Mouse (Mus musculus) urinary bladder, postnatal 10 days (tissue): ENCODE measurements around the gene Clstn3.
A peak's percentile ranks its signal among the peaks of the same experiment; 100 is the strongest.
"Not testable (repeated sequence)": the region's sequence is repeated elsewhere in the genome, so short reads cannot be mapped to it uniquely, and the experiment has no call there.

Experiments used
- DNase-seq: peaks from one replicate; pipeline ENCODE4 v3.0.0; 2022; ENCODE audit warnings: low spot score

The Clstn3 gene

DNA sequence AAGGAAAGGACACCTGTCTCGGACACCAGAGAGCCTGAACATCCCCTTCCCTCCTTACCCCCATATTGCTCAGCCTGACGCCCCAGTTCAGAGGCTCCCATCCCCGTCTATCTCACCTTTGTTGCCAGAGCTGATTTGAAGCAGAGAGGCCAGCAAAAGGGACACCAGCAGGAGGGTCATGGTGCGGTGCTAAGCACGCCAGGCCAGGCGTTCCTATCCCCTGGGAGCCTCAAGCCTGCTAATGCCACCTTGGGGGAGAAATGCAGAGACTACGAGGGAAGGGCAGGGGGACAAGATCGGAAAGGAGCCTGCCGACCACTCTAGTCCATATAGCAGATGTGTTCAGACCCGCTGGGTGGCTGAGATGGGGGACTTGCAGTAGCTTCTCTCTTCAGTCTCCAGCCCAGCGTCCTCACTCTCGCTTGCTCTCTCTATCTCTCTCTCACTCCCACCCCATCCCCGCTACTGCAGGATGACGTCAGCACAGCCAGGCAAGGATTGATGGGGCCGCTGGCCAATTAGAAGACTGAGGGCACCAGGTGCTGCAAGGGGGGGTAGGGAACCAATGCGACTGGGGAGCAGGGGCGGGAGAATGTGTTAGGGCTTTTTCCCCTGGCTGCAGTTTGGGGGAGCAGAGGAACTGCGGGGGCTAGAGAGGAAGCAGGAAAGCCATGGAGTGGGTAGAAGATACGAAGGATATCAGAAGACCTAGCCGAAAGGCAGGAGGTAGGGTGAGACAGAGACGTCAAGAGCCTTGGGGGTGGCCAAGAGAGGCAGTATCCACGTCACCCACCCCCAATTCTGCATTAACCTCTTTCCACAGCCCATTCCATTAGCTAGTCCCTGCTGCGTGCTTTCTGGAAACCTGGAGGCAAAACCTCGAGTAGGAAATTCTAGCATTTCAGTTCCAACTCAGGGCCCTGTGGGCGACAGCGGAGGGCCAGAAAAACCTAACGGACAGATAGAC is at the start of gene Clstn3:
Clstn3 (minus strand) TSS at position 490 of the 967 bp plus-strand sequence.
- peak; percentile 29 for DNase-seq

DNA sequence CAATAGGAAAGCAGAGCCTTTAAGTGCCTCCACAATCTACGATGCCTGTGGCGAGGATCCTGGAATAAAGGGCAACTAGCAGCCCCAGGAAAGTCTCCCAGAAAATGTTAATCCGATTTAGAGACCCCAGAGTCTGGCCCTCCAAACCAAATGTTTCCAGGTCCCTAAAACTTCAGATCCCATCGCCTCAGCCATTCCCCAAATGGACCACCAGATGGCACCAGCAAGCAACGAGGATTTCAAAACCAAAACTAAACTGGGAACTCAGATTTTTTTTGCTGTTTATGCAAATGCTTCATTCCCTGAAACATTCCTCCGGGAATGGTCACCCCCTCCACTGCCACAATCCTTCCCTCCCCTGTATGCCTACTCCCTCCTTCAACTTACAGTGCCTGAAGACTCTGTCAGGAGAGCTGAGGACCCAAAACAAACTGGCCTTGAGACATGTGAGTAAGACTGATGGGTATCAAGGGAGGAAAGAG is 47.8 kb upstream of the Clstn3 start, which contains the start of gene C1ra:
C1ra (plus strand) TSS at position 51 of the 482 bp plus-strand sequence.
- no peak for DNase-seq

DNA sequence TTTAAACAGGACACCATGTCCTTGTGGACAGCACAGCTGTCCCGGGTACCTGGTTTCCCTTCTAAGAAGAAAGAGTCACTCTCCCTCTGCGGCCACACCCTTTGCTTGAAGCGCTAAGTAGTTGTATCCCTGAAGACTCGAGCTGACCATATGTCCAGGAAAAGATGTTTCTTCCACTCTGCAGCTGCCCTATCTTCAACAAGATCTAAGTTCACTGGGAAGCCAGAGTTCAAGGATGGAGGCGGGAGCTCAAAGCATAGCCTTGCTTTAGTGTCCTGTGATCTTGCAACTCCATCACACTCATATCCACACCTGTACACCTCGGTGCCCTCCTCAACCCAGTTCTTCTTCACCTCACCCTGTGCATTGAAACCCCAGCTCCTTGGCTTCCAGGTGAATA is 47.3 kb upstream of the Clstn3 start:
- no peak for DNase-seq

DNA sequence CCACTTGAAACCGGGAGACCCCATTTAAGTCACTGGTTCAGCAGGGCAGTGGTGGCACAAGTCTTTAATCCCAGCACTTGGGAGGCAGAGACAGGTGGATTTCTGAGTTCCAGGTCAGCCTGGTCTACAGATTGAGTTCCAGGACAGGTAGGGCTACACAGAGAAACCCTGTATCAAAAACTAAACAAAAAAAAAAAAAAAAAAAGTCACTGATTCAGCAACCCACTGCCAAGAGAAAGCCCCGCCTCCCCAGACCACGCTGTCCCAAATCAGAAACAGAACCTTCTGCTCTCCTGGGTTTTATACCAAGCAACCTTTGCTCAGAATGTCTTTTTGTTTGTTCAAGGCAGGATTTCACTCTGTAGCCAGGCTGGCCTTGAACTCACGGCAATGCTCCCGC is 44.6 kb upstream of the Clstn3 start:
- not testable (repeated sequence) for DNase-seq

DNA sequence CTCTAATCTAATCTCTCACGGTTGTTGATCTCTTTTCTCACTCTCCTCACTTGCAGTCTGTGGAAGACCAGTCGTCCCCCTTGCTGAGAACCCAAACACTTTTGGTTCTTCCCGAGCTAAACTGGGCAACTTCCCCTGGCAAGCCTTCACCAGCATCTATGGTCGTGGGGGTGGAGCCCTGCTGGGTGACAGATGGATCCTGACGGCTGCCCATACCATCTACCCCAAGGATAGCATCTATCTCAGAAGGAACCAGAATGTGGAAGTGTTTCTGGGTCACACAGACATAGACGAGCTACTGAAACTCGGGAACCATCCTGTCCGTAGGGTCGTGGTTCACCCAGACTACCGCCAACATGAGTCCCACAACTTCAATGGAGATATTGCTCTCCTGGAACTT is 43.7 kb upstream of the Clstn3 start:
- no peak for DNase-seq

DNA sequence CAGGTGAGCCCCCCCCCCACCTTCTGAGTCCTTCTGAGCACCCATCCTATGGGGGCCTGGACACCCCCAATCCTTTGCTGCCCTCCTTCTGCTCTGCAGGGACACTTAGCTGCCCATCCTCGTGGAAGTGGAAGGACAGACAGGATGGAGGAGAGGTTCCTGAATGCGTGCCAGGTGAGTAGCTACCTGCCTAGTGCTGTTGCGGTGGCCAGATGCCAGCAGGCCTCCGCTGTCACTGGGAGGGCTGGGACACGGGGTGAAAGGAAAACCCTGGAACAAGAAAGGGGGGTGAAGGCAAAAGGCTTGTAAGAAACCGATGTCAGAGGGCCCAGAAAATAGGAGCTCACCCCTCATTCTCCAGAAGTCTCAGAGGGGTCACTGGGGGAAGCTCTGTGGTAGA is 42.4 kb upstream of the Clstn3 start:
- DNase-seq: no peak

DNA sequence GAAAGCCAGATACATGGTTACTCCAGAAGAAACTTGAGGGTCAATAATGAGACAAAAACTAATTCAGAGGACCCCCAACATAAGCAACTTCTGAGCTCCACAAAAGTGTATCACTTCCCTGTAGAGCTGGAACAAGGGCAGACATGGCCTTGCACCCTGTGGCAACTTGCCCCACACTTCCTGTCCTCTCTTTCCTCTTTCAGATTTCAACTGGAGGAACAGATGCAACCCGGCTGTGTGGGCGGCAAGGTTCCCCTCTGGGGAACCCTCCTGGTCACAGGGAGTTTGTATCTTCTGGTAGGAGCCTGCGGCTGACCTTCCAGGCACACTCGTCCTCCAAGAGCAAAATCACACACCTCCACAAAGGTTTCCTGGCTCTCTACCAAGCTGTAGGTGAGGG is 40.4 kb upstream of the Clstn3 start:
- no peak for DNase-seq

DNA sequence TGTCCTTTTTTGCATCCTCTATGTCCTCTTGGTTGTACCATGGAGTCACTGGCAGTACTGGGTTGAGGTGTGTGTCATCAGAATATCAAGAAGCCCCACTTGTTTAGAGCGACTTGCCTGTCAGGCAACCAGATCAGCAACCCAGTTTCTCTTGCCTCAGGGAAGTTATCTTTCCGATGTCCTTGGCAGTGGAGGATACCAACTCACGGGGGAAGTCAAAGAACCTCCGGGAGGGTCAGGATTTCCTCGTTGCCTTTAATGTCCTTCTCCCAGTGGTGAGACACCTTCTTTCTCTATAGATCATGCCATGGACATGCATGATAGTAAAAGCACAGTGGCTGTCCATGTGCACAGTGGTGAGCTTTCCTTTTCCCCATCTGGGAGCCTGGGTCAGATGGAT is 37.4 kb upstream of the Clstn3 start:
- no peak for DNase-seq

DNA sequence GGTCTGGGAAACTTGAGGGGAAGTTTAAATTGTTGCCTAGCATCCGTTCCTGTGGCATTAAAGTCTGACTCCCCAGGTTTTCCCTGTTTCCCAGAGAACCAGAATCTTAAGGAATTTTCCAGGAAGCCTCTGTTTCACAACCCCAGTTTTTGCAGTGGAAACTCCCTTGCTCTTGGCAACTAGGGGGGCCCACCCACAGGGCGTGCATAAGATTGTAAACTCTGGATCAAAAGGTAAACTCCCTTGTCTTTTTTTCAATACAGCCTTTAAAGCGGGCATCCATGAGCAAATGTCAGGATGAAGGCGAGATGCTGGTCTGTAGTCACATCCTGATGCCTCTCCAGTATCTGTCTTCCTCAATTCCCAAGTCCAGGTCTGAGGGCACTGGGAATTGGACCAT is 36.9 kb upstream of the Clstn3 start:
- DNase-seq: no peak

DNA sequence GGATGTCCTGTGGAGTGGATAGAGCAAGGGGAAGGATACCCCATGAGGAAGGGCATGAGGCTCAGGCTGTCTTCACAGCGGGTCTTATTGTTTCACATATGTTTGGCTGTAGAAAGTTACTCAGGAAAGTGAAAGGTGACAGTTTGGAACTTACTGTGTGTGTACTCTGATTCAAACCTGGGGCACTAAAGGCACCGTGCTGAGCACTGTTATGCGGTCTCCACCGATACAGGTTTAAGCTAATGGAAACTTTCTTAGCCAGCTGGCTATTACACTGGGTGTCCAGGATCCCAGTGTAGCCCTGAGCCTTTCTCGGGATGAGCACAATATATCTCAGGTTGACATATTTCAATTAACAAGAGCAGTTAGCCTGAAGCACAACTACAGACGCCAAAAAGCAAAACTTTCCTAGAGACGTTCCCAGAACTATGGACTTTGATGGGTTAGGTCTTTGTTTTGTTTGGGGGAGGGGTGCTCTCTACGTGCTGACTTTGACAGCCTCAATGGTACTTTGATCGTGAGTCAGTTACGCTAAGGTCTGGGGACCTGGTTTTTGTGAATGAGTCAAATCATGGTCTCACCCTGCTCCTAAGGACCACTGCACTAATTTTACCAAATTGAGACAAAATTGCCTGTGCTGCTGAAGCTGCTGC is 35.4 kb upstream of the Clstn3 start:
- DNase-seq: no peak

DNA sequence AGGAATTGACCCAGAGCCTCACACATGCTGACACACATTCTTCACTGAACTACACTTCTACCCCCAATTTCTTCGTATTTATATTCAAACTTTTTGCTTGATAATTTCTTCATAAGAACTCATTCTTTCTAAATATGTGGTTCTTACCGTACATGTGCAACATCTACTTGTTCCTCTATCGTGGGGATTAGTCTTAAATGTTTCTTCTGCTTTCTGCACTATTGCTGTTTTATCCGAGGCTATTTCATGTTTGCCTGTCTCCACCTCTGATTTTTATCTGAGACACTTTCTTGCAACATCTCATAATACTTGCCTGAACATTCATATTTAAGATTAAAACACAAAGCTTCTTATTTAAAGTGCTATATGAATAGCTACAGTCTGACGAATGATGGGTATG is 31.5 kb upstream of the Clstn3 start:
- no peak for DNase-seq

DNA sequence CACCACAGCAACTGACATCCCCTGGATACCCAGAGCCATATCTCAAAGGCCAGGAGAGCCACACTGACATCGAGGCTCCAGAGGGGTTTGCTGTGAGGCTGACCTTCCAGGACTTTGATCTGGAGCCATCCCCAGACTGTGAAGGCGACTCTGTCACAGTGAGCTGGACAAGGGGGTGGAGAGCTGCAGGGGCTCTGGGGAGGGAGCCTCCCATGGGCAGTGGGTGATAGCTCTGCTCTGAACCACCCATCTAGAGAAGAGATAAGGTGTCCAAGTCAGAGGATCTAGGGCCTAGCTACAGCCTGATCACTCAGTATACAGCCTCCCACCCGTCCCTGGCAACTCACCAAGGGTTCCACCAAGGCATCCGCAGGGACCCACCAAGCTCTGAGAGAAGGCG is 29.3 kb upstream of the Clstn3 start:
- no peak for DNase-seq

DNA sequence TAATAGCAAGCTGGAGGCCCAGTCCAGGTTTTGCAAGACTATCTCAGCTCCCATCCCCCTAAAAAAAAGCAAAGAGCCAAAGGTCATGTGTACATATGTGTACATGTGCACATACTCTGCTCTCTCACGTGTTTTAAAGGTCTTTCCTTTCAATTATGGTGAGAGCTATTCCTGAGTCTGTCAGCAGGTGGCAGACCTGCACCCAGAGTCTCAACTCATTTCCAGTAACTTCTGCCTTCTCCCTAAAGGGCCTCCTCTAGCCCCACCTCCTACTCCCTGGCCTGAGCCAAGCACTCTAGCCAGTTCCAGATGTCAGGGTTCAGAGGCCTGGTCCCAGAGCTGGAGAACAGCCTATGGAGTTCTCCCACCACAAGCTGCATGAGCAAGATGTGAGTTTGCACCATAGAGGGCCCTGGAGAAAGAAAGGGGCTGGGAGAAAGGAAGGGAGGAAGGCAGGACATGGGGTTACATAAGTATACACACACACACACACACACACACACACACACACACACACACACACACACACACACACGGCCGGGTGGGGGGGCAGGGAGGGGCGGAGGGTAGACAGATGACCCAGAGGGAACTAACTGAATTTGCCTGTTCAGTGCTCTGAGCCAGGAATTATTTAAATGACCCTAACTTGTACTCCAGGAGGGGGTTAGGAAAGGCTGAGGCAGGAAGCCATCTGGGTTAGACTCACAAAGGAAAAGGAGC is 28.4 kb upstream of the Clstn3 start, which contains the start of gene C1rl:
C1rl (plus strand) TSS at position 272 of the 720 bp plus-strand sequence.
- peak; percentile 30 for DNase-seq

DNA sequence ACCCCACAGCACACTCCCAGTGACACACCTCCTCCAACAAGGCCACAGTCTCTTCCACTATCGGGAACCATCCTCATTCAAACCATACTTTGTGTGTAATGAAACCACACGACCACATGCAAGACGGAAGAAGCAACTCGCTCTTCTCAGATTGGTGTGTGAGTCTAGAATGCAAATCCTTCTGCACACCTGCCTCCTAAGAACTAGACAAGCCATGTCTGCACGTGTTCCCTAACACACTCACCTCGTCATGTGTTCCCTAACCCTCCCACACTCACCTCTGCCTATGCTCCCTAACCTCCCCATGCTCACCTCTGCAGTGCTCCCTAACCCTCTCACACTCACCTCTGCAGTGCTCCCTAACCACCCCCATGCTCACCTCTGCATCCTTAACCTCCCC is 26.8 kb upstream of the Clstn3 start:
- no peak for DNase-seq

DNA sequence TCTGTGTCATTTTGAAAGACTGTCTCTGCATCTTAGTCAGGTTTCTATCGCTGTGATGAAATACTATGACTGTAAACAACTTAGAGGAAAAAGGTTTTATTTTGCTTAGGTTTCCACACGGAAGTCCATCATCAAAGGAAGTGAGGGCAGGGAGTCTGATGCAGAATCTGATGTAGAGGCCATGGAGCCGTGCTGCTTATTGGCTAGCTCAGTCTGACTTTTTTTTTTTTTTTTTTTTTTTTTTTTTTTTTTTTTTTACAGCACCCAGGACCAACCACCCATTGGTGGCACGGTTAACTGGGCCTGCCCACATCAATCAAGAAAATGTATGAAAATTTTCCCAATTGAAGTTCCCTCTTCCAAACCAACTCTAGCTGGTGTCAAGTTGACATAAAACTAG is 24.4 kb upstream of the Clstn3 start:
- DNase-seq: no peak

DNA sequence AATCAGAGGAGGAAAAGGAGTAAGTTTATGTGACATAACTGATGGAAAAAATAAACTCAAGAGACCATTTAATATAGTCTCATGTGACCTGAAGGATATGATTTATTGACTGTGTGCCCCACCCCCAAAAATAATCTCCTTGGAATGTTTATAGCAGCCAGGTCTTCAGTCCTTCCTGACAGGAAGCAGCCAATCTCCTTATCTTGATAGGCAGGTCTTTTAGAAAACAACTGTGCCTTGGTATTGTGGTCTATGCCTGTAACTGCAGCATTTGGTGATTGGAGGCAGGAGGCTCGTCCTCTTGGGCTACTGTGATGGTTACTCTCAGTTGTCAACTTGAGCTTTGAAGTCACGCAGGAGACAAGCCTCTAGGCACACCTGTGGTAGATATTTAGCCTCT is 22.9 kb upstream of the Clstn3 start:
- no peak for DNase-seq

DNA sequence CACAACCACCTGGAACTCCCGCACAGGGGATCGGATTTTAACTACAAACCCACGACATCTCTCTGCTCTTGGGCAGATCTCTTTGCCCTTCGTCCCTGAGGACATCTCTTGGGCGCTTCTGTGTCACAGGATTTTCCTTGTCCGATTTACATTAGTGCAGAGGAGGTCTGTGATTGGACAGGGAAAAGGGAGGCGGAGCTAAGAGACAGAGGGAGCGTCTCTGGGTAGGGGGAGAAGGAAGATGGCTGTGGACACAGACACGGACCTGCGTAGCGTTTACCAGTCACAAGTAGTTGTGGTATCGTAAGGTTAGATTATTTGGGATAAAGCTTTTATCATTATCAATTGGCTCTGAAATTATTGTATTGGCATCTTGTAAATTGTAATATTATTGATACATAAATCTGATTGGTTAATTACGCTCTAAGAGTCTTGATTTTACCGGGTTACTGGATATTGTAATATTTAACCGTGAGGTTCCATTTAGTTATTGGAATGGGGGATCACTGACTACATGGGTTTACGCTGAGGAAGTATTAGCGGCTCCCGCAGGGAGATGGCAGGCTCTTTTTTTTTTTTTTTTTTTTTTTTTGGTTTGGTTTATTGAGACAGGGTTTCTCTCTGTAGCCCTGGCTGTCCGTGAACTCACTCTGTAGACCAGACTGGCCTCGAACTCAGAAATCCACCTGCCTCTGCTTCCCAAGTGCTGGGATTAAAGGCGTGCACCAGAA is 21.0 kb upstream of the Clstn3 start:
- no peak for DNase-seq

DNA sequence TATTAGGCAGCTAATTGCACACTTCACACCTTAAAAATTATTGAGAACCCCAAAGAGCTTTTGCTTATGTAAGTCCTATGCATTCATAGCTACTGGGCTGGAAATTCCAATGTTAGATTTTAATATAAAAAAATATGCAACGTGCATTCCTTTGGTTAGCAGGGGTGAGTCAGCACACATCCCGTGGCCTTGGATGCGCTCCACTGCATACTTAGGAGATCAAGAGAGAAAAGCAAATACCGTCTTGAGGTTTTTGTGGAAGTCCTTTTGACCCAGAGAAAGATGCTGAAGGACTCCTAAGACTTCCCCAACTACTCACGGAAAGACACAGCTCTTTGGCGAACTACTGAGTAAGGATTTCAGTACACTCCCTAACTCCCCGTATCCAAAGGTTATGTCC is 20.3 kb upstream of the Clstn3 start:
- no peak for DNase-seq

DNA sequence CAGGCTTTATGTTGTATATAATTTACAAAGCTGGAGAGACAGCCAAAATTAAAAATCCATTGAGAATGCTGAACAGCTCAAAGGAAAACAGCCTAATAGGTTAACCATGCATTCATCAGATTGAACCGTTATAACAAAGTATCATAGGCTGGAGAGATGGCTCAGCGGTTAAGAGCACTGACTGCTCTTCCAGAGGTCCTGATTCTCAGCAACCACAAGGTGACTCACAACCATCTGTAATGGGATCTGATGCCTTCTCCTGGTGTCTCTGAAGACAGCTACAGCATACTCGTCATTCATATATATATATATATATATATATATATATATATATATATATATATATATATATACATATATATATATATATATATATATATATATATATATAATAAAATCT is 19.2 kb upstream of the Clstn3 start:
- DNase-seq: not testable (repeated sequence)

DNA sequence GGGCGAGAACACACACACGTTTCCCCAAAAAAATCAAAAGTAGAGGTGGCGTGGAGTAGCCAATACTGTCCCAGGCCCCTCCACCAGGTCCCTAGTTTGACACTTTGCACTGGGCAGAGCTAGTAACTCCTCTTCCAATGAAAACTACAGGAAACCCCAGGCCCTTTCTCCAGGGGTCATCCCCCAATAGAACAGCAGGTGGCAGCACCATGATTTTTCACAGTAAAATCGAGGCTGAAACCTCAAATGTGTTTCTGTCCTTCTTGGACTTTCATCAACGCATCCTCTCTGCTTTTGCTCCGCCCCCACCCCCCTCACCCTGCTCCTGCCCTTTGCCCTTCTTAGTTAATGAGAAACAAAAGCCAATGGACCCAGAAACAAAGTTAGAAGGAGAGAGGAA is 17.0 kb upstream of the Clstn3 start:
- no peak for DNase-seq

DNA sequence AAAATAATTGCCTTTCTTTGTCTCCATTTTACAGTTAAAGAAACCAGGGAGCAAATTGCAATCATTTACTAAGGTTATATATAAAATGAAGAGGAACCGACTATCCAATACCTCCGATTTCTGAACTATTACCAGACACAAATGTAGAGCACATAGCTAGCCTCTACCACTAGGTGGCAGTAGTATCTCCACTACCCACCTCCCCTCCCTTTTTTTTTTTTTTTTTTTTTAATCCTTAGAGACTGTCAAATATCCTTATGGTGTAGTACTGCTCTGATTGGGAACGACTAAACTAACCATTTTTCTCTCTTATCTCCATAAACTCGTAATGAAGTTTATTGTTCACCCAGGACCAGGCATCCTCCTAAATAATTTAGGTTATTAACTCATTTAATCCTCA is 15.7 kb upstream of the Clstn3 start:
- no peak for DNase-seq

DNA sequence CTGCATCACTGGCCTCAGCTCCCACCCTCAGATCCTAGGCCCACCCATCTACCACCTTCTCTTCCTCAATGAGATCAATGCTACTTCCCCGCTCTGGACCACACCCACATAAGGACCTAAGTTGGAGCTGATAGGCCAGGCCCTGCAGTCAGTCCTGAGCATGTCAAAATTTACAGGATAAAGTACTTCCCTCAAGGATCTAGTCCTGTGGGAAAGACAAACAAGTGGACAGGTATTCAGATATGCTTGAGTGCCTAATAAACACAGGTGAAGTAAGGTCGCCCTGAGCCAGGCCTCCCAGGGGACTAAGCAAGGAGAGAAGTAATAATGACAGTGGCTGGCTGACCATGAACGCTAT is 15.0 kb upstream of the Clstn3 start:
- no peak for DNase-seq
